Mouse (Mus musculus) neural tube, embryonic 15.5 days (tissue): ENCODE data around the gene Foxb2. TPM values are rescaled to one million over a fixed set of nuclear protein-coding genes. Genes with fewer than 3 reads are reported as not detected.

Experiments used
- ATAC-seq: fragments of 200-750 bp; cut with Nextera tagmentation; 2 replicates; pipeline ENCODE4 v1.8.0; 2017; ENCODE audit warnings: mild to moderate bottlenecking, moderate TSS enrichment, moderate library complexity; ENCODE audit not compliant: low FRiP score
- H3K27ac ChIP-seq: fragments of 300-500 bp; sonication (generic); replicated peaks from 2 replicates; pipeline ENCODE4 v1.5.1; 2015; ENCODE audit warnings: mild to moderate bottlenecking, inconsistent platforms
- H3K27me3 ChIP-seq: fragments of 300-500 bp; sonication (generic); replicated peaks from 2 replicates; pipeline ENCODE4 v1.6.1; 2015; ENCODE audit warnings: inconsistent platforms
- H3K36me3 ChIP-seq: fragments of 300-500 bp; sonication (generic); 2 replicates; pipeline ENCODE4 v1.6.1; 2015; ENCODE audit warnings: inconsistent platforms
- H3K4me1 ChIP-seq: fragments of 300-500 bp; sonication (generic); 2 replicates; pipeline ENCODE4 v1.6.1; 2015; ENCODE audit warnings: inconsistent platforms
- H3K4me2 ChIP-seq: fragments of 300-500 bp; sonication (generic); 2 replicates; pipeline ENCODE4 v1.6.1; 2015; ENCODE audit warnings: inconsistent platforms, mild to moderate bottlenecking, moderate library complexity
- H3K4me3 ChIP-seq: fragments of 300-500 bp; sonication (generic); replicated peaks from 2 replicates; pipeline ENCODE4 v1.5.1; 2015; ENCODE audit warnings: mild to moderate bottlenecking, inconsistent platforms
- H3K9ac ChIP-seq: fragments of 300-500 bp; sonication (generic); replicated peaks from 2 replicates; pipeline ENCODE4 v1.6.1; 2015; ENCODE audit warnings: mild to moderate bottlenecking, inconsistent platforms
- H3K9me3 ChIP-seq: fragments of 300-500 bp; sonication (generic); replicated peaks from 2 replicates; pipeline ENCODE4 v1.6.1; 2016; ENCODE audit warnings: inconsistent platforms
- WGBS: fragments of 180-500 bp; shearing (Covaris S2); methylation state at CpG from one replicate; pipeline ENCODE4 v1.1.7; 2015; ENCODE audit warnings: mixed read lengths; 5-methylcytosine and 5-hydroxymethylcytosine counted together
- polyA plus RNA-seq: library from polyadenylated mRNA; unstranded; fragments of >200 nt; fragmentation: Nextera tagmentation; extraction: Ambion mirVana; gene quantifications from 2 replicates; pipeline ENCODE4 v1.2.1, GENCODE M21; 2015

Gene Foxb2
- not detected in 2 replicates for polyA plus RNA-seq

DNA sequence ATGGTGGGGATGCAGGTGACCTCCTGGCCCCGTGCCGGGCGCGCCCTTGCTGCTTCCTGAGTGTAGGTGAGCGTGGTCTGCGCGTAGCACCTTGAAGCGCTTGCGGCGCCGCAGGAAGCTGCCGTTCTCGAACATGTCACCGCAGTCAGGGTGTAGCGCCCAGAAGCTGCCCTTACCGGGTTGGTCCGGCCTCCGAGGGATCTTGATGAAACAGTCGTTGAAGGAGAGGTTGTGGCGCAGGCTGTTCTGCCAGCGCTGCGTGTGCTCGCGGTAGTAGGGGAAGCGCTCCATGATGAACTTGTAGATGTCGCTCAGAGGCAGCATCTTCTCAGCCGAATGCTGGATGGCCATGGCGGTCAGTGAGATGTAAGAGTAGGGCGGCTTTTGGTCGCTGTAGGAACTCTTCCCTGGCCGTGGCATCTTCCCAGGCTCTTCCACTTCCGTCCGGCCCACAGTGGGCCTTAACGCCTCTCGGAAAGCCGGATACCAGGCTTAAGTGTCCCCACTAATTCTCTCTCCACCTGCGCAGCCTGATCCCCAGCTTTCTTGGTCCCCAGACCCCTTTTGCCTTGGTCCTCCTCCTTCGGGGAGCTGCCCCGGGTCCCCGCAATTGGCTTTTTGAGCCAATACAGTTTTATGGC is at the start of gene Foxb2:
TSS of gene Foxb2 (minus strand) at position 585 of the 641 bp plus-strand sequence.
- Histone ChIP-seq H3K36me3 (no peaks in the 10 kb centered on the region), H3K4me2 (peak within 1 kb of the TSS; percentile 89), H3K27ac (no peak within 1 kb of the TSS), H3K4me1 (peaks cover 48% of the 10 kb centered on the region), H3K27me3 (peaks cover 91% of the 10 kb centered on the region), H3K9me3 (no peaks in the 10 kb centered on the region), H3K4me3 (peak within 1 kb of the TSS; percentile 45), H3K9ac (peak within 1 kb of the TSS; percentile 40)
- WGBS = under 1% methylated on average over 39 of the region's 40 CpGs
- ATAC-seq = peak; percentile 29

GRCm38 (mm10) chr19:16911507-16911906 is 37.9 kb upstream of the Foxb2 start:
- Histone ChIP-seq H3K27ac (no peak overlapping the region), H3K27me3 (no peaks in the 10 kb centered on the region), H3K9ac (no peak overlapping the region), H3K4me2 (no peak overlapping the region), H3K4me3 (no peak overlapping the region), H3K36me3 (no peaks in the 10 kb centered on the region), H3K9me3 (no peaks in the 10 kb centered on the region), H3K4me1 (no peaks in the 10 kb centered on the region)
- WGBS = 50% methylated on average over 5 of the region's 5 CpGs
- no peak for ATAC-seq

- no peak overlapping the region for H3K4me3 ChIP-seq
- no peak overlapping the region for H3K27ac ChIP-seq
- ATAC-seq = no peak
- no peak overlapping the region for H3K9ac ChIP-seq
- H3K36me3 ChIP-seq = no peaks in the 10 kb centered on the region
- 79% methylated on average over 2 of the region's 2 CpGs for WGBS
- no peak overlapping the region for H3K4me2 ChIP-seq
- no peaks in the 10 kb centered on the region for H3K4me1 ChIP-seq
- H3K27me3 ChIP-seq = no peaks in the 10 kb centered on the region
- H3K9me3 ChIP-seq = no peaks in the 10 kb centered on the region
These were observed 29.5 kb upstream of the Foxb2 start for GRCm38 (mm10) chr19:16903106-16903505.

- 59% methylated on average over 10 of the region's 10 CpGs for WGBS
- Histone ChIP-seq H3K27ac (no peak overlapping the region), H3K4me3 (no peak overlapping the region), H3K9ac (no peak overlapping the region), H3K4me1 (no peaks in the 10 kb centered on the region), H3K4me2 (no peak overlapping the region), H3K9me3 (no peaks in the 10 kb centered on the region), H3K27me3 (no peaks in the 10 kb centered on the region), H3K36me3 (no peaks in the 10 kb centered on the region)
- no peak for ATAC-seq
These were observed 26.1 kb upstream of the Foxb2 start for GRCm38 (mm10) chr19:16899716-16900115.

DNA sequence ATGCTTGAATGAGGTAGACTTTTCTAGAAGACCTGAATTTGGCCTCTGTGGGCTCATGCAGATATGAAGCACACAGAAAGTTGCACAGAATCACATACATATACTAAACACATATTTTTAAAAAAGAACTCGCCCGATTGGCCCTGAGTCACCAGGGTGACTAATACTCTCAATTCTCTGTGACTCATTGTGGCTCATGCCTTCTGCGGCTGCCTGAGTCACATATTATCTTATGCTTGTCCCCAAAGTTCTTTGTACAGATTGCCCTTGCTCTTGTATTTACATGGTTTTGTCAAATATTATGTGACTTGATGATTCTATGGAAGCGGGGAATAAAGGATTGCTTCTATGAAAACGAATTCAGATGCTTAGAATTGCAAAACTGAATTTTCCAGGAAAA is 25.0 kb upstream of the Foxb2 start:
- no peaks in the 10 kb centered on the region for H3K36me3 ChIP-seq
- no peaks in the 10 kb centered on the region for H3K4me1 ChIP-seq
- 93% methylated on average over 5 of the region's 5 CpGs for WGBS
- no peak for ATAC-seq
- no peaks in the 10 kb centered on the region for H3K27me3 ChIP-seq
- no peaks in the 10 kb centered on the region for H3K9me3 ChIP-seq
- H3K27ac ChIP-seq = no peak overlapping the region
- no peak overlapping the region for H3K9ac ChIP-seq
- H3K4me3 ChIP-seq = no peak overlapping the region
- H3K4me2 ChIP-seq = no peak overlapping the region

DNA sequence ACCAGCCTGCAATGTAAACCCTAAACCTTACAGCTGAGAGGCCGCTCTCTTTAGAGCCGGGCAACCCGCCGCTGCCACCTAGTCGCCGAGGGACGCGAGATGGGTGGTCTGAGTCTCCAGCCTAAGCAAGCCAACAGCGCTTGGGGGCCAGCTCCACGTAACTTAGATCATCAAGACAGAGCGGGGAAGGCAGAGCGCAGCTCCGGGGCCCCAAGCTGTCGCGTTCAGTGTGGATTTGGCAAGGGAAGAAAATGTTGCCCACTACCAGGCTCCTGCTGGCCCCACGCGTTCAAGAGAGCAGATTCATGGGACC is 2.8 kb upstream of the Foxb2 start:
- Histone ChIP-seq H3K36me3 (no peaks in the 10 kb centered on the region), H3K9ac (no peak overlapping the region), H3K27me3 (peaks cover 82% of the 10 kb centered on the region), H3K4me1 (peaks cover 43% of the 10 kb centered on the region), H3K4me3 (no peak overlapping the region), H3K27ac (no peak overlapping the region), H3K4me2 (no peak overlapping the region), H3K9me3 (no peaks in the 10 kb centered on the region)
- ATAC-seq = no peak
- 1% methylated on average over 17 of the region's 17 CpGs for WGBS

DNA sequence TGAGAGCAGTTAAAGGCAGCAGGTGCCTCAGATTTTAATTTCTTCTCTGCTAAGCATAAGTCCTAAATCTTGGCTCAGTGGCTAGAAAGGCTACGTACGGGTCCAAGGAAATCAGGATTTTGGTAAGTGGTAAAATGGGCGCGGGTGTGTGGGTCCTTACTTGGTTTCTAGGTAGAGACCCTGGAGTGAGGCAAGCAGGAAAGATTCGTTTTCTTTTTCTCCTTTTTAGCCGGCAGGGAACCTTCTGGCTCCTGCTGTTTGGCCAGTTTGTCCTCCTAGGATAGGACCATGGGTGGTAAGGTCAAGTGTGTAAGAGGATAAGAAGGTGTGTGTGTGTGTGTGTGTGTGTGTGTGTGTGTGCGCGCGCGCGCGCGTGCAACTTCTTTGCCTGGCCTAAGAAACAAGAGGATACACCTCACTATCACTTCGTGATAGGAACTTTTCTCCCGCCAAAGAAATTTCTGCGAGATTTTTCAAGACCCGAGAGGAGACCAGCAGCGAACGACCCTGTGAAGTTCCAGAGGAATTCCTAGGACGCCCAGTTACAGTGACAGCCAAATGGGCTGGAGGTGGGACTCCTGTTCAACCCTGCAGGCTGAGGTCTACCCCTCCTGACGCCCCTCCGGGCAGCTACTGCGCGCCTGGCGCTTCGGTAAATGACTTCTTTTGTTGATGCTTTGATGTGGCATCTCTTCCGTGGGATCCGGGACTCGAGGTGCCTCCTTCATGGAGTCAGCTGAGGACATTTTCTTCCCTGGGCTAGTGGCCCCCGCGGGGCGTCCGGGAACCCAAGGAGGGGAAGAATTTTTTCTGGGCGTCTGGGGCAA is 2.2 kb upstream of the Foxb2 start:
- Histone ChIP-seq H3K9ac (no peak overlapping the region), H3K27me3 (peaks cover 86% of the 10 kb centered on the region), H3K4me1 (peaks cover 48% of the 10 kb centered on the region), H3K36me3 (no peaks in the 10 kb centered on the region), H3K4me3 (no peak overlapping the region), H3K4me2 (no peak overlapping the region), H3K9me3 (no peaks in the 10 kb centered on the region), H3K27ac (no peak overlapping the region)
- no peak for ATAC-seq
- 1% methylated on average over 34 of the region's 34 CpGs for WGBS

DNA sequence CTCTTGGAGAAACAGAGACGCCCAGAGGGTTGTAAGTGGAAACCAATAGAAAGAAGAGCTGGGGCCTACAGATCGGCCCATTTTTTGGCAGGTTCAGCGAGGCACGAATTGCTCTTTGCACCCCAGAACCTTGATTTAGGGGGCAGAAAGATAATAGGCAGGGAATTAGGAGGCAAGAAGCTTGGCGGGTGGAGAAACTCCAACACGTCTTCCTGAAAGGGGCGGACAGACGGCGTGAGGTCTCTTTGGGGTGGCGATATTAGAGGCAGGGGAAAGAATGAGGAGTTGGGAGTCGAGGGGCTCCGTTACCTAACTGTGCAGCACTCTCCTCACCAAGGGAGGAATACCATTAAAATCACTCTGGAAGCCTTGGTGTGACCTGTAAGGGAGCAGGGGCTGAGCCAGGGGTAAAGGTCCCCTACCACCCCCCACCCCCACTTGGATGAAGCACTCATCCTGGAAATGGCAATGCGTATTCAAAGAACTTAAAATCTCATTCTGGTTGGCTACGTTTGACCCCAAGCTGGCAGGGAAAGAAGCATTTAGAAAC is 1.5 kb upstream of the Foxb2 start:
- no peak for ATAC-seq
- no peaks in the 10 kb centered on the region for H3K36me3 ChIP-seq
- no peaks in the 10 kb centered on the region for H3K9me3 ChIP-seq
- peak overlapping the region; percentile 29; the same call in 1 of the 2 replicates for H3K4me3 ChIP-seq
- H3K9ac ChIP-seq = no peak overlapping the region
- 2% methylated on average over 14 of the region's 14 CpGs for WGBS
- H3K27ac ChIP-seq = no peak overlapping the region
- H3K4me2 ChIP-seq = no peak overlapping the region
- peaks cover 88% of the 10 kb centered on the region for H3K27me3 ChIP-seq
- H3K4me1 ChIP-seq = peaks cover 48% of the 10 kb centered on the region

DNA sequence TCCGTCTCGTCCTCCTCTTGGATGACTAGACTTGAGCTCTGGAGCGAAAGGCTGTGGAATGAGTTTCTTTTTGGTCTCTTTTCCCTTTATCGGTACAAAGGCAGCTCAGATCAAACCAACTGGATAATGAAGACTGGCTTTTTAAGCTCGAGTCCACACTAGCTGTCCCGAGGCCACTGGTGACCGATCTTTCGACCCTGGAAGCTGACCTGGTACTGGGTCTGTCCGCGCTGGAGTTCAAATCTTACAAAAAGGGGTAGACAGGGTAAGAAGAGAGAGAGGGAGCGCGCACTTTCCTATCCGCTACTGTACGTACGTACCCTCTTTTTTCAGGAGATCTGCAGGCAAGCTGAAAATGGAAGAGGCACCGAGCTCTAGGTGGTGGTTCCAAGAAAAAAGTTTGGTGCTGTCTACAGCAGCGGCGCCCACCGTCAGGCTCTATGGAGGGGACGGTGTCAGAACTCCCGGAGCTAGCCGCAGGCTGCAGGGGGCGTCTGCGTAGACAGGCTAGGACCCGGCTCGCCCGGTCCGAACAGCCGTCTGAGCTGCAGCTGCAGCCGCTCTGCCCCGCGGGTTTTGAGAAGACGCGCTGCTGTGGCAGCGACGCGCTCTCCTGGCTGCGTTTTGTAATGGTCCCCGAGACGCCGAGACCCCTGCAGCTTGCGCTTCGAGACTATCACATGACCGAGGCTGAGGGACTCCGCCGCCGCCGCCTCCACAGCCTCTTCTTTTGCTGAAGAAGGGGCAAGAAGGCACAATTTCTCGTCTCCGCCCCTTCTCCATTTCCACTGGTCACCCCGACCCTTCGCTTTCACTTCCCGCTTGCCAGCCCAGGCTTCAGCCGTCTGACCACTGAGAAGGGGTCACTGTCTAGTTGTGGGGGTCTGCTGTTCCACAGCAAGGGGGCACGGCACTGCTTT is 597 bp upstream of the Foxb2 start:
- ATAC-seq = no peak
- Histone ChIP-seq H3K9me3 (no peaks in the 10 kb centered on the region), H3K4me3 (peak overlapping the region; percentile 45), H3K9ac (no peak overlapping the region), H3K27ac (no peak overlapping the region), H3K4me2 (peak overlapping the region; percentile 89), H3K36me3 (no peaks in the 10 kb centered on the region), H3K4me1 (peaks cover 48% of the 10 kb centered on the region), H3K27me3 (peaks cover 91% of the 10 kb centered on the region)
- WGBS = 1% methylated on average over 54 of the region's 55 CpGs

GRCm38 (mm10) chr19:16872331-16873180 is 1.0 kb downstream of the Foxb2 start:
- no peak overlapping the region for H3K27ac ChIP-seq
- peaks cover 48% of the 10 kb centered on the region for H3K4me1 ChIP-seq

More at GRCm38 (mm10) chr19:16872331-16873180, 1.0 kb downstream of the Foxb2 start:
- peak; percentile 62 for ATAC-seq
- no peaks in the 10 kb centered on the region for H3K9me3 ChIP-seq
- peak overlapping the region; percentile 40 for H3K9ac ChIP-seq
- H3K4me3 ChIP-seq = peak overlapping the region; percentile 45
- peaks cover 91% of the 10 kb centered on the region for H3K27me3 ChIP-seq
- WGBS = under 1% methylated on average over 85 of the region's 88 CpGs
- peak overlapping the region; percentile 89 for H3K4me2 ChIP-seq
- H3K36me3 ChIP-seq = no peaks in the 10 kb centered on the region
